Mouse (Mus musculus): ENCODE measurements around the gene B230118H07Rik.

Gene B230118H07Rik

GRCm38 (mm10) chr2:101649114-101649671 lies at the start of gene B230118H07Rik, which contains the start of gene Rag1:
B230118H07Rik (minus strand) TSS chr2:101649532.
Rag1 (minus strand) TSS chr2:101649501.
- no peak for DNase-seq (ENCODE audit: low spot score in 2 of 2)

GRCm38 (mm10) chr2:101695584-101695983 lies 46.3 kb upstream of the B230118H07Rik start:
- no peak for DNase-seq (ENCODE audit: low spot score in 2 of 2)

- no peak for DNase-seq (ENCODE audit: low spot score in 2 of 2)
These were observed 44.4 kb upstream of the B230118H07Rik start for GRCm38 (mm10) chr2:101693577-101694215.

GRCm38 (mm10) chr2:101693043-101693442 lies 43.7 kb upstream of the B230118H07Rik start:
- no peak for DNase-seq (ENCODE audit: low spot score in 2 of 2)

GRCm38 (mm10) chr2:101690252-101690827 lies 41.0 kb upstream of the B230118H07Rik start:
- no peak for DNase-seq (ENCODE audit: low spot score in 2 of 2)

- no peak for DNase-seq (ENCODE audit: low spot score in 2 of 2)
These were observed 38.7 kb upstream of the B230118H07Rik start for GRCm38 (mm10) chr2:101688011-101688410.

GRCm38 (mm10) chr2:101684421-101684820 lies 35.1 kb upstream of the B230118H07Rik start:
- DNase-seq (ENCODE audit: low spot score in 2 of 2), result peak; percentile 13 to 34

GRCm38 (mm10) chr2:101679164-101679784 lies 29.9 kb upstream of the B230118H07Rik start:
- DNase-seq (ENCODE audit: low spot score in 2 of 2), result no peak

- peak; percentile 82 for DNase-seq (ENCODE audit: low spot score in 2 of 2)
These were observed 29.1 kb upstream of the B230118H07Rik start, which contains the start of gene Traf6 for GRCm38 (mm10) chr2:101678236-101679021. Traf6 (plus strand) TSS chr2:101678429.

GRCm38 (mm10) chr2:101673547-101673946 lies 24.2 kb upstream of the B230118H07Rik start:
- no peak for DNase-seq (ENCODE audit: low spot score in 2 of 2)

GRCm38 (mm10) chr2:101668751-101669150 lies 19.4 kb upstream of the B230118H07Rik start:
- no peak for DNase-seq (ENCODE audit: low spot score in 2 of 2)

- DNase-seq (ENCODE audit: low spot score in 2 of 2), result no peak
These were observed 16.4 kb upstream of the B230118H07Rik start for GRCm38 (mm10) chr2:101665703-101666092.

- peak; percentile 46 to 61 for DNase-seq (ENCODE audit: low spot score in 2 of 2)
These were observed 15.8 kb upstream of the B230118H07Rik start for GRCm38 (mm10) chr2:101665058-101665702.

- no peak for DNase-seq (ENCODE audit: low spot score in 2 of 2)
These were observed 11.2 kb upstream of the B230118H07Rik start for GRCm38 (mm10) chr2:101660536-101660935.

- peak; percentile 21 to 33 for DNase-seq (ENCODE audit: low spot score in 2 of 2)
These were observed 3.7 kb upstream of the B230118H07Rik start for GRCm38 (mm10) chr2:101652921-101653597.

- DNase-seq (ENCODE audit: low spot score in 2 of 2), result no peak
These were observed 3.0 kb upstream of the B230118H07Rik start for GRCm38 (mm10) chr2:101652204-101652920.

- no peak for DNase-seq (ENCODE audit: low spot score in 2 of 2)
These were observed 1.1 kb upstream of the B230118H07Rik start for GRCm38 (mm10) chr2:101650446-101650845.

GRCm38 (mm10) chr2:101648361-101648760 lies 971 bp downstream of the B230118H07Rik start:
- no peak for DNase-seq (ENCODE audit: low spot score in 2 of 2)

GRCm38 (mm10) chr2:101645841-101646240 lies 3.5 kb downstream of the B230118H07Rik start:
- DNase-seq (ENCODE audit: low spot score in 2 of 2), result no peak

GRCm38 (mm10) chr2:101639840-101640350 lies 9.4 kb downstream of the B230118H07Rik start:
- DNase-seq (ENCODE audit: low spot score in 2 of 2), result no peak
